Mouse (Mus musculus) brain, adult 2 months (tissue): ENCODE measurements around the gene Sart3.
"Not testable (repeated sequence)": the region's sequence is repeated elsewhere in the genome, so short reads cannot be mapped to it uniquely, and the experiment has no call there.

Experiments used
- DNase-seq: peaks from one replicate; pipeline ENCODE4 v3.0.0; 2011; ENCODE audit warnings: low read depth, low spot score

The Sart3 gene

DNA sequence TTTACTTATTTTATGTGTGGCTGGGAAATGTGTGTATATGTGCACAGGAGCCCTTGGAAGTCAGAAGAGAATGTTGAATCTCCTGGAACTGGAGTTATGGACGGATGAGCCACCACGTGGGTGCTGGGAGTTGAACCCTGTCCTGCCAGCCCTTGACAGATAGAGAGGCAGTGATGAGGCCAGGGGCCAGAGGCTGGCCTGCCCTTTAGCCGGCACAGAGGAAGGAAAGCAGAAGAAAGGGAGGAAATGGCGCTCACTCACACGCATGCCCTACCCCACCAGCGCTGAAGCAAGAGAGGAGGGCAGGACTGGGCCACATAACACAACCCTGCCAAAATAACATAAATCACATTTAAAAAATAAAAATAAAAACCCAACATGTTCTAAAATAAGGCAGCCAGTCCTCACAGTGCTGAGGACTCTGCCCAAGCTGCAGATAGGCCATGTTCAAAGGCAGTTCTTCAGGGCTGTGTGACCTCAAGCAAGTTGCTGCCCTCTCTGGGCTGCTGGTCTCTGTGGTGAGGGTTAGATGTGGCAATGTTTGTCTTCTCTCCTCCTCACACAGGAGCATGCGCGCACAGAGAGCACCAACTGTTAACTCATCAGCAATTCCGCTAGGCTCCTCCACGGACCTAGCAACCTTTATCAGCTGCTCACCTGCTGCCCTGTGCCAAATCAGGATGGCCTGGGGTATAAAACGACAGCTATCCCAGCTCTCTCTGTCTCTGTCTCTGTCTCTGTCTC lies 18.3 kb upstream of the Sart3 start:
- DNase-seq = no peak

DNA sequence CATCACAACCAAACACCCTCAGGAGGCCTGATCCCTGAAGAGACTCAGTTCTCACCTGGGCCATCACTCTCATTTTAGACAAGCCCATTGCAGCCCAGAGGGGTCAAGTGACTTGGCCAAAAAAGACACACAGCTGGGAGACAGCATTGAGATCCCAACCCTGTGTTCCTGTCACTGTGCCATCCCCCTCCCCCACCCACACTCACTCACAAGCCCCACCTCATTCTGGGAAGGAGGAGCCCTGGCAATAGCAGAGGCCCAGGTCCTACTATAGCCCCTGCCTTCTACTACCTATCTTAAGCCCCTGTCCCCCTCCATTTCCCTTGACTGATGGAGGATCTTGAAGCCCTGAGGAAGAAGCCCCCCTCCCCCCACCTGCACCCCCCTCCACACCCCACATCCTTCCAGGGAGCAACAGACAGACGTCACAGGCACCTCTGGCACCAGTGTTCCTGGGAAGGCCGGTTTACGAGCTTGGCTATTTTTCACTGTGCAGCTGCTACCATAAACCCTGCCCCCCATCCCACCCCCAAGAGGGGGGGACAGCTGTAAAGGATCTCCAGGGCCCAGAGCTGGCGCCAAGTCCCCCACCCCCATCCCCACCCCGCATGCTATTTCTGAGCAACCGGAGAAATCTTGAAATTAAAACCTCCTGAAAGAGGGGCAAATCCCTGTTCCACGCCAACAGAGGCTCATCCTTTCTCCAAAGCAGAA lies 16.9 kb upstream of the Sart3 start:
- DNase-seq = no peak

DNA sequence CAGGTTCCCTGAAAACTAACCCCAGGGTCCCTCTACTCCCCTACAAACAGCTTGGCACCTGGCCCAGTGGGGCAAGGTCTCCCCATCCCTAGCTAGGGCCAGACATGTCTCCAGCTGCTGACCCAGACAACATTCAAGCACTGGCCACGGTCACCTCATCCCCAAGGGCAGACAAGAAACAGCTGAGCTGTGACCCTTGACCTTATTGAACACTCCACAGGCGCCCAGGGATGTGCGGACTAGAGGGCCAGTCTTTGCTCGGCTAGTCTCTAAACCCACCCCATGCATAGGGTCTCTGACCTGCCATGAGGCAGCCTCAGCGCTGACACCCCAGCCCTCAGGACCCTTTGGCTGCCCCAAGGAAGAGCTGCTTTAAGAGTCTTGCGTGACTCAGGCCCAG lies 16.3 kb upstream of the Sart3 start:
- DNase-seq = no peak

DNA sequence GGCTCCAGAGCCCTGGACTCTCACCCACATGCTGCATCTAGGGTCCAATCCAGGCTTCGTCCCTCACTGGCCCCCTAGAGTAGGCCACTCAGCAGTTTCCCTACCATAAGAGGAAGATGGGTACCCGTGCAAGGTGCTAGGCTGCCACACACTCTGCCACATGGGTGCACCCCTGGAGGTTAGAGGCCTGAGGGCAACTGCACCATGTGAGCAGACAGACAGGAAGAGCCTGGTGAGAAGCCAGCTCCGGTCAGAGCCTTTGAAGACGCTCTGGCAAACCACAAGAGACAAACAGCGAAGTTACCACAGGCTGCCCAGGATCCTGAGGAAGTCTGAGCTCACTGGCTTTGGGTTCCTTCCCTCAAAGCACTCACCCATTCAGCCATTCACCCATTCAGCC lies 14.7 kb upstream of the Sart3 start:
- peak; percentile 65 for DNase-seq

- not testable (repeated sequence) for DNase-seq
Observed at GRCm38 (mm10) chr5:113784104-113784503, 11.8 kb upstream of the Sart3 start.

DNA sequence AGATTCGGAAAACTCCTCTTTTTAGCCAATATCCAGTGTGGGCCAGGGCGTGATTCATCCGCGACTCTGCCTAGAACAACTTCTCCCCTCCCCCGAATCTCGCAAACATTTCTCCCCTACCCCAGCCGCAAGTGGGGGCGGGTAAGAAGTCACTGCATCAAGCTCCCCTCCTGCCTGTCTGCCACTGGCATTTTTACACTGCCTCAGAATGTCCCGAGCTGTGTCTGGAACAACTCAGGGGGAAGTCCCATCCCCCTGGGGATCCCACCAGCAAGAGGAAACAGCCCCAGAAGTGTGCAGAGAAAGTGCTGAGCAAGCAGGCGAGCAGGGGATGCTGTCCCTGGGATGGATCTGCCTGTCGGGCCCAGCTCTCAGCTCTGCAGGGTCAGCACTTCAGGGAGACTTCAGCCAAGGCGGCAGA lies 11.3 kb upstream of the Sart3 start:
- DNase-seq = peak; percentile 71

DNA sequence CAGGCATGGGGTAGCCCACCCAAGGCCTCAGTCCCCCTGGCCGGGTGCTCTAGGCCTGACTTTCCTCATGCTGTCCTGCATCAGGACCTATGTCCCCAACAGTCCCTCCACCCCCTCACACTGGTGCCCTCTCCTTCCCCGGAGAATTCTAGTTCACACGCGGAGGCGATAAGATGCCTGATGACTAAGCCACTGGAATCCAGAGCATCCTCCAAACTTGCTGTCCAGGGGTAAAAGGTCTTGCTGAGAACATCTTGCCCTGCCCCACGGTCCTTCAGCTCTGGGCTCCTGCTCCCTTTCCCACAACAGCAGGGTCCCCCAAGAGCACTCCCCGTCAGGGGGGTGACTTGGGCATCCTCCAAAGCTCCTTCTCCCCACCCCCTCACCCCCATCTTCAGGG lies 10.3 kb upstream of the Sart3 start:
- DNase-seq = no peak

- DNase-seq = no peak
Observed at GRCm38 (mm10) chr5:113781875-113782274, 9.6 kb upstream of the Sart3 start.

DNA sequence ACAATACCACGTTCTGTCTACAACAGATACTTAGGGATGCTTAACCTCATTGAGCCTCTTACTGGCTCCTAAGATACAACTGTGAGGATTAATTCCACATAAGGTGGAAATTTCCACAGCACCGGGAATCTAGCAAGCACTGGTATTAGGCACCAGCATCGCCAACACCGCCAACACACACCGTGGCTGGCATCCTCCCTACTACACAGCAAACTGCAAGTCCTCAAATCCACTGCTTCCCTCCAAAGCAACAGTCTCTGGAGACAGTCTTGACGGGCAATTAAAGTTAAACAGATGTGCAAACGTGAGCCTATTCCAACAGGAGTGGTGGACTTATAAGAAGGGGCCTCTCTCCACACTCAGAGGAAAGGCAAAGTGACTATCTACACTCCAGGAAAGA lies 8.9 kb upstream of the Sart3 start:
- peak; percentile 55 for DNase-seq

DNA sequence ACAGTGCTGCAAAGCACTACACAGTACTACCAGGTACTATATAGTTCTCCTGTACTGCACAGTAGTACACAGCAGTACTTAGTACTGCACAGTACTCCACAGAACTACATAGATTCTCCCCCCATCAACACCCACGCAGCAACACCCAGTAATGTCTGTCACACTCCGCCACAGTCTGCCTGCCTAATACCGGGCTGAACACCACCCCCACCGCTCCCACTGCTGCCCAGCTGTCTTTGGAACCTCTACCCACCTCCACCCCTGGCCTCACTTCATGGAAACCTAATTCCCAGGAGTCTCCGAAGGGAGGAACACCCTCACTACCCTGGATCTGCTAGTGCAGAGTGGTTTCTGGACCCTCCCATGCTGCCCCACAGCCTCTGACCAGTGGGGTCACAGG lies 8.5 kb upstream of the Sart3 start:
- DNase-seq = peak; percentile 56

DNA sequence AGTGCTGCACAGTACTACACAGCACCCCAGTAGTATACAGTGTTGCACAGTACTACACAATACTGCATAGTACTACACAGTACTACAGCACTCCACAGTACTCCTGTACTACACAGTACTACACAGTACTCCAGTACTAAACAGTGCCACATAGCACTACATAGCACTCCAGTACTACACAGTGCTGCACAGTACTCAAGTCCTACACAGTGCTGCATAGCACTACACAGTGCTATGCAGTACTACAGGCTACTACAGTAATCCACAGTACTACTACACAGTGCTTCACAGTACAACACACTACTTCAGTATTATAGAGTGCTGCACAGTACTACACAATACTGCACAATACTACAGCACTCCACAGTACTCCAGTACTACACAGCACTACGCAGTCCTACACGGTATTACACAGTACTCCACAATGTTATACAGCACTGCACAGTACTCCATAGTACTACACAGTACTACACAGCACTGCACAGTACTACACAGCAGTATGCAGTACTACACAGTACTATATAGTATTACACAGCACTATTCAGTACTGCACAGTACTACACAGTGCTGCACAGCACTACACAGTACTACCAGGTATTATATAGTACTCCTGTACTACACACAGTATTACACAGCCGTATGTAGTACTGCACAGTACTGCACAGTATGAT lies 7.9 kb upstream of the Sart3 start:
- no peak for DNase-seq

GRCm38 (mm10) chr5:113779569-113779968 lies 7.3 kb upstream of the Sart3 start:
- no peak for DNase-seq

GRCm38 (mm10) chr5:113777728-113778127 lies 5.4 kb upstream of the Sart3 start:
- DNase-seq = not testable (repeated sequence)

GRCm38 (mm10) chr5:113776896-113777226 lies 4.6 kb upstream of the Sart3 start:
- peak; percentile 43 for DNase-seq

- no peak for DNase-seq
Observed at GRCm38 (mm10) chr5:113776128-113776895, 4.0 kb upstream of the Sart3 start.

- DNase-seq = no peak
Observed at GRCm38 (mm10) chr5:113775585-113775984, 3.3 kb upstream of the Sart3 start.

DNA sequence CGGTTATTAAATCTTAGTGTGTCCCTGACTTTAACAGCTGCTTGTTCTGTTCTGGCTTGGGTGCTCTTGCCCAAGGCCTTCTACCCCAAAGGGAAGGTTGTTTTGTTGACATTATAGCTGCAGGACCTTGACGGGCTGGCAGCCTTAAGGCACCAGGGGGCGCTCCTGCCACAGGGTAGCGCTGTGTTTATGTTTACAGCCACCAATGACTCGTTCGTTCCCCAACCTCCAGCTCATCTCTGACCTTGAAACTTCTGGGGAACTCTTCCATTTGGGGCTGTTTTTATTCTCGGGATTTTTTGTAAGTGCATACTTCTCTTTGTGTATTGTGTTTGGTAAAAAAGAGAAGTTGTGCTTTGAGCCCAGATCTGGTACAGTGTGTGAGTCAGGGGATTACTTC lies 1.4 kb upstream of the Sart3 start:
- peak; percentile 83 for DNase-seq

GRCm38 (mm10) chr5:113772905-113773519 lies 702 bp upstream of the Sart3 start:
- no peak for DNase-seq

DNA sequence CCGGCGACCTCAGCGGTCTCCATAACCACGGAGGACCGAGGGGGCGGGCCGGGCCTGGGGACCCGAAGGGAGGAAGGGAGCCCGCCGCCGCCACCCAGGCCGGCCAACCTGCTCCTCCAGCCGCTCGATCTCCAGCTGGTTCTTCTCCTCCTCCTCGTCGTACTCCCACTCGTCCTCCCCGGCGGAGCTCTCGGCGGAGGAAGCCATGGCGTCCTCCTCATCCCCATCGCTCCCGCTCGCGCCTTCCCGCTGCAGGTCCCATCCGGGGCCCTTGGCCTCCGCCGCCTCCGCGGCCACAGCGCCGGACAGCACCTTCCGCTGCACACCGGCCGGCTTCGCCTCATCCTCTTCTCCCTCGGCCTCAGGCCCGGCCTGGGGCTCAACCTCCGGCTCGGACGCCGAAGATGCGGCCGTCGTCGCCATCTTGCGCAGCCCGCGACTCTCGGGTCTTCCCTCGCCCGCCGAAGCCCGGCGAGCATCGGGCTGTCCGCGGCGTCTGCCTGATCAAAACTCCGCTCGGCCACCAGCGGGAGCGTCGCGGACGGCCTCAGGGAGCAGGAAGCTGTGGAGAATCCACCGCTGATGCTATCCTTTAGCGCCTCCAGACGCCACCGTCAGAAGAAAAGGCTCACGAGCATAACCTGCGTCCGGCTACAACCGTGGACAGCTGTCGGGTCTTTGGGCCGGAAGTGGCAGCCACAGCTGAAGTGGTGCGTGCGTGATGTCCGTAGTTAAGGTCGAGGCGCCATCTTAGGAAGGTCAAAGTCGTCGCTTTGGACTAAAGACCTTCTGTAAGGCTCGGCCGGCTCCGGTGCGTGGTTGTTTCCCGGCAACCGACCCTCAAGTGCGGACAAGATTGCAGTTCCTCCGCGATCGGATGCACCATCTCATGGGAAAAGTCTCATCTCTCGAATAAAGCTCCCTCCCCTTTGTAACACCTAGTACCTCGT lies 822 bp downstream of the Sart3 start:
- DNase-seq = peak; percentile 97

- peak; percentile 66 for DNase-seq
Observed at GRCm38 (mm10) chr5:113768806-113769205, 3.5 kb downstream of the Sart3 start.
